Mouse (Mus musculus) cerebellum, postnatal 36 days (tissue): ENCODE measurements at regions not wholly inside any gene's neighbourhood (a gene's known extent, or its start where the extent isn't known, plus 50 kb on each side); places are given as distances from the start of the nearest gene placed in this dataset.
"Not testable (repeated sequence)": the region's sequence is repeated elsewhere in the genome, so short reads cannot be mapped to it uniquely, and the experiment has no call there.

Experiments
- DNase-seq, 2 experiments: peaks; one replicate each; pipeline ENCODE4 v3.0.0; 2021 to 2022; ENCODE audit warnings: mixed read lengths in 2 of 2

- DNase-seq: not testable (repeated sequence)
These were observed 91.8 kb downstream of the 5730507C01Rik start for GRCm38 (mm10) chr12:18606126-18606525.

GRCm38 (mm10) chr12:18609835-18610234 is 95.5 kb downstream of the 5730507C01Rik start:
- peak in 1 of 2 experiments; percentile 0 for DNase-seq

DNA sequence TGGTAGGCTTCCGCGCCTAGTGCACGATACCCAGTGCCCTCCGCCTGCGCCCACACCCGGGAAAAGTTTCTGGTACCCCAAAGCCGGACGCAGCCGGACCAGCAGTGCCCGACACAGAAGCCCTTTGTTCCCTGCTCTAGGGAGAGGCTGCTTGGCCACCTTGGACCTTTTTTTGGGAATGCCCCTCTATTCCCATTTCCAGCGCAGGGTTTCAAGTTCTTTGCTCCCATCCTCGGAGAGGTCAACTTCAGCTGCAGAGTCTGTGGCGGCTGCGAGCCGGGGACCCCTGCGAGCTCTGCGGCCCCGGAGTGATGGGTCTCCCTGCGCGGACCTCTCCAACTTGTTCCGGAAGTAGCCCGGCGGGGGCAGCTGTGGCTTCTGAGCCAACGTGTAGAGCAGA is 96.3 kb downstream of the 5730507C01Rik start:
- DNase-seq: not testable (repeated sequence)
